Mouse (Mus musculus): Measurements from ENCODE around the gene Ap1s1. TPM values are rescaled to one million over a fixed set of nuclear protein-coding genes. Genes with fewer than 3 reads are reported as not detected.

Ap1s1 gene
- polyA plus RNA-seq, 1 experiment from 2014 or later: 272 TPM

DNA sequence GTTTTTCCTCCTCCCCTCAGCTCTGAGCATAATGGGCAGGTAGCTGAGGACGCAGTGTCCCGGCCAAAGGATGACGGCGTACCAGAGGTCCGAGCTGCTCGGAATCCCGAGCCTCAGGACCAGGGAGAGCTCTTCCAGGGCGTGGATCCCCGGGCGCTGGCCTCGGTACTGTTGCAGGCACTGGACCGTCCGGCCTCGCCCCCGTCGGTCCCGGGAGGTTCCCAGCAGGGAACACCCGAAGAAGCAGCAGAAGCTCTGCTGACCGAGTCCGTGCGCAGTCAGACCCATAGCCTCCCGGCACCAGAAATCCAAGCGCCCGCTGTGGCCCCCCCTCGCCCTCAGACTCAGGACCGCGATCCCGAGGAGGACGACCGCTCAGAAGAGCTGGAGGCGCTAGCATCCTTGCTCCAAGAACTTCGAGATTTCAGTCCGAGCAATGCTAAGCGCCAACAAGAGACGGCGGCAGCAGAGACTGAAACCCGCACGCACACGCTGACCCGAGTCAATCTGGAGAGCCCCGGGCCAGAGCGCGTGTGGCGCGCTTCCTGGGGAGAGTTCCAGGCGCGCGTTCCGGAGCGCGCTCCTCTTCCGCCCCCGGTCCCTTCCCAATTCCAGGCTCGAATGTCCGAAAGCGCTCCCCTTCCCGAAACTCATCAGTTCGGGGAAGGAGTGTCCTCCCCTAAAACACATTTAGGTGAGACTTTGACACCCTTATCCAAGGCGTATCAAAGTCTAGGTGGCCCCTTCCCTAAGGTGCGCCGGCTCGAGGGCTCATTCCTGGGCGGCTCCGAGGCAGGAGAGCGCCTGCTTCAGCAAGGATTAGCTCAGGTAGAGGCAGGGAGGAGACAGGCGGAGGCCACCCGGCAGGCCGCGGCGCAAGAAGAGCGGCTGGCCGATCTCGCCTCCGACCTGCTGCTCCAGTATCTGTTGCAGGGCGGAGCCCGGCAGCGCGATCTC is 14.6 kb downstream of the Ap1s1 start:
- WGBS: under 1% methylated on average over 78 of the region's 78 CpGs
- H3K27ac ChIP-seq (ENCODE audit: low read length): no peak overlapping the region
- H3K27me3 ChIP-seq (replicated peaks; ENCODE audit: control insufficient read depth, insufficient read depth, low read length): peaks cover 46% of the 10 kb centered on the region
- peaks cover 41% of the 10 kb centered on the region for H3K4me1 ChIP-seq (replicated peaks; ENCODE audit: control insufficient read depth, insufficient read depth, low read length)
- H3K9ac ChIP-seq (replicated peaks; ENCODE audit: low read depth, low read length): peak overlapping the region; percentile 66
- ATAC-seq: no peak
- H3K9me3 ChIP-seq (ENCODE audit: control insufficient read depth, low read length): no peaks in the 10 kb centered on the region
- peak overlapping the region; percentile 100 for H3K4me2 ChIP-seq (ENCODE audit: low read length)
- H3K4me3 ChIP-seq (replicated peaks; ENCODE audit: low read length): peak overlapping the region; percentile 61
- H3K36me3 ChIP-seq (ENCODE audit: control insufficient read depth, insufficient read depth): no peaks in the 10 kb centered on the region; the same call in 1 of the 2 replicates

DNA sequence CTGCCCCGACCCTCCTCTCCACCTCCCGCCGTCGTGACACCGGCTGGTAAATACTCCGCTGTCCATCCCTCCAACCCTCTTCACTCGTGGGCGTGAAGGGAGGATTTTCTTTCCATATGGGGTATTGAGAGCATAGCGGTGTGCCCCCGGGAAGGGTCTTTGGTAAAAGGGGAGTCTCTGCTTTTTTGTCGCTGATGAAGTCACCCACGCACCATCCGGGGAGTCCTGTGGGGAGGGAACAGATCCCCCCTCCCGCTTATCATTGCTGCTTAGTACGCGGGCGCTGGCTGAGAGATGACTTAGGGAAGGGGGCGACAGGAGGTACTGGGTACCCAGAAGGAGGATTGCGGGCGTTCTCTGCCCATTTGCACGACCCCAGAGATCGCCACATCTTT is 15.5 kb downstream of the Ap1s1 start:
- Histone ChIP-seq H3K36me3 (ENCODE audit: control insufficient read depth, insufficient read depth) (no peaks in the 10 kb centered on the region), H3K27ac (ENCODE audit: low read length) (no peak overlapping the region), H3K4me2 (ENCODE audit: low read length) (peak overlapping the region; percentile 100), H3K4me1 (replicated peaks; ENCODE audit: control insufficient read depth, insufficient read depth, low read length) (peaks cover 44% of the 10 kb centered on the region), H3K4me3 (replicated peaks; ENCODE audit: low read length) (peak overlapping the region; percentile 61), H3K9ac (replicated peaks; ENCODE audit: low read depth, low read length) (peak overlapping the region; percentile 50), H3K9me3 (ENCODE audit: control insufficient read depth, low read length) (no peaks in the 10 kb centered on the region), H3K27me3 (replicated peaks; ENCODE audit: control insufficient read depth, insufficient read depth, low read length) (peaks cover 56% of the 10 kb centered on the region)
- WGBS: 12% methylated on average over 22 of the region's 22 CpGs
- ATAC-seq: no peak

DNA sequence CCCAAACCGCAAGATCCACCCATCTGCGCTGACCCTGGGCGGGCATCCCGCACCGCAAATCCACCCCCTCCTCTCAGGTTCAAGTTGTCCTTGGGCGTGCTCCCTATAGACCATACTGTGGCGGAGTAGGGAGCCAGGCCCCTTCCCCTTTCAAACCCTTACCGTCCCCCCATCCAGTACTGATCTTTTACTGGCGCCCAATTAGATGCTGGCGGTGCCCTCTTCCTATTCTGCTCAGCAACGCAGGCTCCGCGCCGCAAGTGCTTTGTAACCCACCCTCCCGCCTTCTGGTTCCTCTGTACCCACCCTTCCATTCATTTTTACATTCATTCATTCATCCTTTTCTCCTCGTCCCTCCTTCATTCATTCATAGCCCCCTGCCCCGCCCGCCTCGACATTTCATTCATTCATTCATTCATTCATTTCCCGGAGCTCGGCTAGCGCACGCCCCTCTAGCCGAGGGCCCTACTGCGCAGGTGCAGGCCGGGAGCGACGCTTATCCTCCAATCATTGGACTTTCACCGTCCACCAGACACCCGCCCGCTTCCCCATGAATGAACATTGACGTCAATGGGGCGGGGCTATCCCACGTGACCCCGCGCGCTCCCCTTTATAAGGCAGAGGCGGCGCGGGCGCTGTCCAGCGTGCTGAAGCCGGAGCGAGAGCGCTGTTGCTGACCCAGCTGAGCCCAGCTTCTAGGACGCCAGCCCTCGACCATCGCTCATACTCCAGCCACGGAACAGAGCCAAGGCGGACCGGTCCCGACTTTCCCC is 16.1 kb downstream of the Ap1s1 start:
- ATAC-seq: peak; percentile 77
- Histone ChIP-seq H3K4me3 (replicated peaks; ENCODE audit: low read length) (peak overlapping the region; percentile 61), H3K9me3 (ENCODE audit: control insufficient read depth, low read length) (no peaks in the 10 kb centered on the region), H3K36me3 (ENCODE audit: control insufficient read depth, insufficient read depth) (no peaks in the 10 kb centered on the region), H3K4me2 (ENCODE audit: low read length) (peak overlapping the region; percentile 100), H3K4me1 (replicated peaks; ENCODE audit: control insufficient read depth, insufficient read depth, low read length) (peaks cover 46% of the 10 kb centered on the region), H3K27me3 (replicated peaks; ENCODE audit: control insufficient read depth, insufficient read depth, low read length) (peaks cover 58% of the 10 kb centered on the region), H3K9ac (replicated peaks; ENCODE audit: low read depth, low read length) (peak overlapping the region; percentile 50), H3K27ac (ENCODE audit: low read length) (no peak overlapping the region)
- under 1% methylated on average over 52 of the region's 52 CpGs for WGBS

DNA sequence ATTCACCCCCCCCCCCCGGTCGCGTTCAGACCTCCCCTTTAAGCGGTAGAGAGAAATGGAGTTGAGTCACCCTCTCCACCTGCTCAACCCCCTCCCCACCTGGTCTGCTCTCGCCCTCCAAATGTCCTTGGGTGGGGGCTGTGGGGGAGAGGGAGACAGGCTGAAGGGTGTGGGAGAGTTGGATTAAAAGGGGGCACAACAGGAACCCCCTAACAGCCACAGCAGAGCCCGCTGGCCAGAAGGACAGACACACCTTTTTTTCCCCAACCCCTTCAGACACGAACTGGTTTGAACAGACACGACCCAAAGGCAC is 16.7 kb downstream of the Ap1s1 start:
- Histone ChIP-seq H3K4me3 (replicated peaks; ENCODE audit: low read length) (peak overlapping the region; percentile 61), H3K4me2 (ENCODE audit: low read length) (peak overlapping the region; percentile 100), H3K9me3 (ENCODE audit: control insufficient read depth, low read length) (no peaks in the 10 kb centered on the region), H3K27me3 (replicated peaks; ENCODE audit: control insufficient read depth, insufficient read depth, low read length) (peaks cover 58% of the 10 kb centered on the region), H3K4me1 (replicated peaks; ENCODE audit: control insufficient read depth, insufficient read depth, low read length) (peaks cover 46% of the 10 kb centered on the region), H3K36me3 (ENCODE audit: control insufficient read depth, insufficient read depth) (no peaks in the 10 kb centered on the region), H3K27ac (ENCODE audit: low read length) (no peak overlapping the region), H3K9ac (replicated peaks; ENCODE audit: low read depth, low read length) (peak overlapping the region; percentile 35)
- WGBS: 0% methylated on average over 8 of the region's 8 CpGs
- ATAC-seq: no peak

DNA sequence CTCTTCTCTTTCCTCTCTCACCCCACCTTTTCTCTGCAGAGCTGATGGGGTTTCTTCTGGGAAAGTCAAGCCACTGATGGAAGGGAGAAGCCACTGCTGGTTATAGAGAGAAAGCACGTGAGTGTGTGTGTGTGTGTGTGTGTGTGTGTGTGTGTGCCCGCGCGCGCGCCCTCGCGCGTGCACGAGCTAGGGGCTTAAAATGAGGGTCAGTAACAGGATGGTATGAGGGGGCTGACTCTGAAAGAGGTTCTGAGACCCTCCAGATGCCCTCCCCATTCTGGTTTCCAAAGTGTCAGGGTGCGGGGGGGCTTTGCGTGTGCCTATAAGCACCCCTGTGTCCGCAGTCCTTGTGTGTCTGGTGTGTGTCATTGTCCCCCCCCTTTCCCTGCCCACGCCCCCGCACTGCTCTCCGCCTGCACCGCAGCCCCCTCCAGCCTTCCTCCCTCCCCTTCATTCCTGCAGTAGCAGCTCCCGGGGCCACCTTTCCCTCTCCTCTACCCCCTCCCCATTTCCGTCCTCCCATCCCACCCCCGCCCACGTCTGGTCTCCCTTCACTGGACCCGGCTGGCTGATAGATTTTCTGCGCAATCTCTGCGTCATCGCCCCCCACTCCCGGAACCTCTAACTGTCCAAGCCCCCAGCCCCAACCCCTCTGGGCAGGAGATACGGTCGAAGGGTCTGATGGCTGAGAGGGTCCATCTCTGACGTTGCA is 17.2 kb downstream of the Ap1s1 start:
- peaks cover 60% of the 10 kb centered on the region for H3K27me3 ChIP-seq (replicated peaks; ENCODE audit: control insufficient read depth, insufficient read depth, low read length)
- no peaks in the 10 kb centered on the region for H3K36me3 ChIP-seq (ENCODE audit: control insufficient read depth, insufficient read depth)
- H3K9ac ChIP-seq (replicated peaks; ENCODE audit: low read depth, low read length): 0 out of 2 replicates have a peak overlapping the region, but pooled peaks have one; percentile 22
- no peak overlapping the region for H3K27ac ChIP-seq (ENCODE audit: low read length)
- no peaks in the 10 kb centered on the region for H3K9me3 ChIP-seq (ENCODE audit: control insufficient read depth, low read length)
- H3K4me1 ChIP-seq (replicated peaks; ENCODE audit: control insufficient read depth, insufficient read depth, low read length): peaks cover 46% of the 10 kb centered on the region
- H3K4me2 ChIP-seq (ENCODE audit: low read length): peak overlapping the region; percentile 100
- H3K4me3 ChIP-seq (replicated peaks; ENCODE audit: low read length): peak overlapping the region; percentile 61
- ATAC-seq: no peak
- 1% methylated on average over 27 of the region's 29 CpGs for WGBS

DNA sequence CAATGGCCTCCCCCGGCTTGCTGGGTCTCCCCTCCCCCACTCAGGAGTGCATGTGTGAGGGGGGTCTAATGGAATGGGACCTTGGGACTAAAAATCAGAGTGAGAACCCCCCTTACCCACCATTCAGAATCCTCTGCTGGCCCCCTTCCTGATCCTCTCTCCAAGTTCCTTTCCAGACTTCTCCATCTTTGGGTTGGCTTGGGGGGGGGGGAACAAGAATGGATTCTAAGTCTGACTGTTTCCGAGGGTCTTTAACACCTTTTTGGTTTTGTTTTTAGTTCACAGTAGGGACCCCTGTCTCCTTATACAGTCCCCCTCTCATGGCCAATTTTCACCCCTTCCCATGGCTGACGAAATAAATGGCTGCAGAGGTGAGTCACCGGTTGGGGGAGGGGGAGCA is 19.8 kb downstream of the Ap1s1 start, which contains the start of gene Vgf:
Gene Vgf, plus strand, starts transcription at position 301 of the 400 bp plus-strand sequence.
- Histone ChIP-seq H3K27me3 (replicated peaks; ENCODE audit: control insufficient read depth, insufficient read depth, low read length) (peaks cover 57% of the 10 kb centered on the region), H3K9ac (replicated peaks; ENCODE audit: low read depth, low read length) (0 out of 2 replicates have a peak within 1 kb of the TSS, but pooled peaks have one; percentile 25), H3K9me3 (ENCODE audit: control insufficient read depth, low read length) (no peaks in the 10 kb centered on the region), H3K27ac (ENCODE audit: low read length) (no peak within 1 kb of the TSS), H3K4me1 (replicated peaks; ENCODE audit: control insufficient read depth, insufficient read depth, low read length) (peaks cover 27% of the 10 kb centered on the region), H3K4me3 (replicated peaks; ENCODE audit: low read length) (peak within 1 kb of the TSS; percentile 36), H3K4me2 (ENCODE audit: low read length) (peak within 1 kb of the TSS; percentile 52), H3K36me3 (ENCODE audit: control insufficient read depth, insufficient read depth) (no peaks in the 10 kb centered on the region)
- 32% methylated on average over 4 of the region's 4 CpGs for WGBS
- ATAC-seq: no peak

DNA sequence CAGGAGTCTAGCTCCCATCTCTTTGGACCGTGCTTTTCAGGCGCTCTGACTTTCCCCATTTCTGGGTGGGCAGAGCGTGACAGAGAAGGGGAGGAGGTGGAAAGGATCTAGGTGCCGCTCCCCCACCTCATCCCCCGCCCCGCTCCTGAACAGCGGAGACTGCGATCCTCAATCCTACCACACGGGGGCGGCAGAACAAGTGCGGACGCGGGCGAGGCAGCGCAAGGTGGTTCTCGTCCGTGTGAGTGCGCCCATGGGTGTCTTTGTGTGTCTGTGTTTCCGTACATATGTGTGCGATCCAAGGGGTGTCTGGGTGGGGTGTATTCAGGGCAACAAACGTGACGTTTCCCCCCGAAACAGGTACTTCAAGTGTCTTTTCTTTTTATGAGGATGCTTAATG is 20.8 kb downstream of the Ap1s1 start:
- H3K4me1 ChIP-seq (replicated peaks; ENCODE audit: control insufficient read depth, insufficient read depth, low read length): peaks cover 18% of the 10 kb centered on the region
- no peaks in the 10 kb centered on the region for H3K36me3 ChIP-seq (ENCODE audit: control insufficient read depth, insufficient read depth)
- peak overlapping the region; percentile 52 for H3K4me2 ChIP-seq (ENCODE audit: low read length)
- no peaks in the 10 kb centered on the region for H3K9me3 ChIP-seq (ENCODE audit: control insufficient read depth, low read length)
- 0% methylated on average over 23 of the region's 23 CpGs for WGBS
- peaks cover 48% of the 10 kb centered on the region for H3K27me3 ChIP-seq (replicated peaks; ENCODE audit: control insufficient read depth, insufficient read depth, low read length)
- peak overlapping the region; percentile 36 for H3K4me3 ChIP-seq (replicated peaks; ENCODE audit: low read length)
- 0 out of 2 replicates have a peak overlapping the region, but pooled peaks have one; percentile 25 for H3K9ac ChIP-seq (replicated peaks; ENCODE audit: low read depth, low read length)
- no peak overlapping the region for H3K27ac ChIP-seq (ENCODE audit: low read length)
- ATAC-seq: peak; percentile 36; the same call in 1 of the 2 replicates

DNA sequence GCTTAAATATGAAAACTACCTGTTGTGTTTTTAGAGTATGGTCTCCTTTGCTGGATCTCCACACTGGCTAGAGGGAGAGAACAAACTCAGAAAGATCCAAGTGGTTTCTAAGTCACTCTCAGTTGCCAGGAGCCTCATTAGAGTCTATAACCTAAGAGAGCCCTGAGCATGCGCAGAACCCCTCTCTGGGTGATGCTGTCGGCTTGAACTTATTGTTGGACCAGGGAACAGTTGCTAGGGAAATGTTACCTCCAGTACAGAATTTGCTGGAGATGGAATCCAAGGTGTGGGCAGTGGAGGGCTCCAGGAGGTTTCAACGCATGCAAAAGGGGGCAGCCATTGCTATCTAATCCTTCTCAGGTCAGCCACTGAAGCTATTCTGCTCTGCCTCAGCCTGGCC is 21.6 kb downstream of the Ap1s1 start:
- Histone ChIP-seq H3K27me3 (replicated peaks; ENCODE audit: control insufficient read depth, insufficient read depth, low read length) (peaks cover 44% of the 10 kb centered on the region), H3K27ac (ENCODE audit: low read length) (no peak overlapping the region), H3K4me1 (replicated peaks; ENCODE audit: control insufficient read depth, insufficient read depth, low read length) (peaks cover 12% of the 10 kb centered on the region), H3K4me2 (ENCODE audit: low read length) (no peak overlapping the region), H3K9me3 (ENCODE audit: control insufficient read depth, low read length) (no peaks in the 10 kb centered on the region), H3K9ac (replicated peaks; ENCODE audit: low read depth, low read length) (no peak overlapping the region), H3K36me3 (ENCODE audit: control insufficient read depth, insufficient read depth) (no peaks in the 10 kb centered on the region), H3K4me3 (replicated peaks; ENCODE audit: low read length) (no peak overlapping the region)
- no peak for ATAC-seq
- WGBS: 45% methylated on average over 3 of the region's 3 CpGs
